Mouse (Mus musculus) olfactory bulb, adult 2 months (tissue): Measurements from ENCODE around the gene Rtkn.

Experiments used
- CTCF ChIP-seq: fragments of 200-500 bp; IDR thresholded peaks from 2 replicates; pipeline ENCODE4 v1.5.1; 2012; ENCODE audit warnings: low read depth, mild to moderate bottlenecking, low read length, moderate library complexity; ENCODE audit not compliant: insufficient read depth
- POLR2A ChIP-seq: fragments of 200-500 bp; IDR thresholded peaks from 2 replicates; pipeline ENCODE4 v1.6.1; 2012; ENCODE audit warnings: mild to moderate bottlenecking, low read depth, low read length, moderate library complexity; ENCODE audit not compliant: insufficient read depth

- no peak for TF ChIP-seq CTCF
- peak; percentile 29; the same call in 1 of the 2 replicates for TF ChIP-seq POLR2A
These were observed 50.9 kb downstream of the Rtkn start for GRCm38 (mm10) chr6:83185895-83186861.
